Mouse (Mus musculus): ENCODE data around the gene Epha10. TPM values are rescaled to one million over a fixed set of nuclear protein-coding genes. Genes with fewer than 3 reads are reported as not detected.

Epha10 gene
- not detected for polyA plus RNA-seq (2015; fragmentation: Illumina TruSeq; extraction: RNeasy Lipid Tissue Mini Kit (QIAGEN cat#74804); ENCODE audit: insufficient read depth, low replicate concordance)

GRCm38 (mm10) chr4:124880599-124880998 lies at the start of gene Epha10:
Epha10 (plus strand) TSS chr4:124880899.

GRCm38 (mm10) chr4:124850261-124850913 lies 30.3 kb upstream of the Epha10 start, which contains the start of gene Yrdc:
Yrdc (plus strand) TSS chr4:124850679.

GRCm38 (mm10) chr4:124850933-124851658 lies 29.6 kb upstream of the Epha10 start, which contains the start of gene 1110065P20Rik:
1110065P20Rik (minus strand) TSS chr4:124851196.

GRCm38 (mm10) chr4:124861283-124862188 lies 19.2 kb upstream of the Epha10 start, which contains the start of gene Maneal:
Maneal (minus strand) TSS chr4:124862171.

GRCm38 (mm10) chr4:124936613-124937471 lies 56.1 kb downstream of the Epha10 start, which contains the start of gene 9930104L06Rik:
9930104L06Rik (plus strand) TSS chr4:124937048.

GRCm38 (mm10) chr4:124939211-124939610 lies 58.5 kb downstream of the Epha10 start, which contains the start of gene Cdca8:
Cdca8 (minus strand) TSS chr4:124939311.

Other genes starting within 250 kb of the Epha10 start
- gene Pou3f1, start 224.1 kb upstream of the Epha10 start, polyA plus RNA-seq (2015; fragmentation: Illumina TruSeq; extraction: RNeasy Lipid Tissue Mini Kit (QIAGEN cat#74804); ENCODE audit: insufficient read depth, low replicate concordance): not detected
- gene Utp11, start 187.3 kb upstream of the Epha10 start, polyA plus RNA-seq (2015; fragmentation: Illumina TruSeq; extraction: RNeasy Lipid Tissue Mini Kit (QIAGEN cat#74804); ENCODE audit: insufficient read depth, low replicate concordance): 44.3 TPM
- 6.0 TPM for gene Fhl3, start 180.2 kb upstream of the Epha10 start, polyA plus RNA-seq (2015; fragmentation: Illumina TruSeq; extraction: RNeasy Lipid Tissue Mini Kit (QIAGEN cat#74804); ENCODE audit: insufficient read depth, low replicate concordance)
- 81.0 TPM for gene Sf3a3, start 166.1 kb upstream of the Epha10 start, polyA plus RNA-seq (2015; fragmentation: Illumina TruSeq; extraction: RNeasy Lipid Tissue Mini Kit (QIAGEN cat#74804); ENCODE audit: insufficient read depth, low replicate concordance)
- 61.5 TPM for gene Inpp5b, start 139.0 kb upstream of the Epha10 start, polyA plus RNA-seq (2015; fragmentation: Illumina TruSeq; extraction: RNeasy Lipid Tissue Mini Kit (QIAGEN cat#74804); ENCODE audit: insufficient read depth, low replicate concordance)
- 26.3 TPM for gene Mtf1, start 78.8 kb upstream of the Epha10 start, polyA plus RNA-seq (2015; fragmentation: Illumina TruSeq; extraction: RNeasy Lipid Tissue Mini Kit (QIAGEN cat#74804); ENCODE audit: insufficient read depth, low replicate concordance)
- gene Yrdc, start 30.2 kb upstream of the Epha10 start, polyA plus RNA-seq (2015; fragmentation: Illumina TruSeq; extraction: RNeasy Lipid Tissue Mini Kit (QIAGEN cat#74804); ENCODE audit: insufficient read depth, low replicate concordance): 44.9 TPM
- gene 1110065P20Rik, start 29.7 kb upstream of the Epha10 start, polyA plus RNA-seq (2015; fragmentation: Illumina TruSeq; extraction: RNeasy Lipid Tissue Mini Kit (QIAGEN cat#74804); ENCODE audit: insufficient read depth, low replicate concordance): 3.5 TPM
- 0.40 TPM for gene Maneal, start 18.7 kb upstream of the Epha10 start, polyA plus RNA-seq (2015; fragmentation: Illumina TruSeq; extraction: RNeasy Lipid Tissue Mini Kit (QIAGEN cat#74804); ENCODE audit: insufficient read depth, low replicate concordance)
- gene 9930104L06Rik, start 56.1 kb downstream of the Epha10 start, polyA plus RNA-seq (2015; fragmentation: Illumina TruSeq; extraction: RNeasy Lipid Tissue Mini Kit (QIAGEN cat#74804); ENCODE audit: insufficient read depth, low replicate concordance): 27.9 TPM
- gene Cdca8, start 58.4 kb downstream of the Epha10 start, polyA plus RNA-seq (2015; fragmentation: Illumina TruSeq; extraction: RNeasy Lipid Tissue Mini Kit (QIAGEN cat#74804); ENCODE audit: insufficient read depth, low replicate concordance): 24.0 TPM
- gene Rspo1, start 105.5 kb downstream of the Epha10 start, polyA plus RNA-seq (2015; fragmentation: Illumina TruSeq; extraction: RNeasy Lipid Tissue Mini Kit (QIAGEN cat#74804); ENCODE audit: insufficient read depth, low replicate concordance): 1.9 TPM
- 109 TPM for gene Gnl2, start 135.7 kb downstream of the Epha10 start, polyA plus RNA-seq (2015; fragmentation: Illumina TruSeq; extraction: RNeasy Lipid Tissue Mini Kit (QIAGEN cat#74804); ENCODE audit: insufficient read depth, low replicate concordance)
- not detected for gene Dnali1, start 184.8 kb downstream of the Epha10 start, polyA plus RNA-seq (2015; fragmentation: Illumina TruSeq; extraction: RNeasy Lipid Tissue Mini Kit (QIAGEN cat#74804); ENCODE audit: insufficient read depth, low replicate concordance)
- gene Snip1, start 185.8 kb downstream of the Epha10 start, polyA plus RNA-seq (2015; fragmentation: Illumina TruSeq; extraction: RNeasy Lipid Tissue Mini Kit (QIAGEN cat#74804); ENCODE audit: insufficient read depth, low replicate concordance): 28.7 TPM
- gene Meaf6, start 204.2 kb downstream of the Epha10 start, polyA plus RNA-seq (2015; fragmentation: Illumina TruSeq; extraction: RNeasy Lipid Tissue Mini Kit (QIAGEN cat#74804); ENCODE audit: insufficient read depth, low replicate concordance): 63.3 TPM
- 13.9 TPM for gene Zc3h12a, start 246.9 kb downstream of the Epha10 start, polyA plus RNA-seq (2015; fragmentation: Illumina TruSeq; extraction: RNeasy Lipid Tissue Mini Kit (QIAGEN cat#74804); ENCODE audit: insufficient read depth, low replicate concordance)

All from spleen, adult 10 weeks (tissue).